Comparison of ENCODE assay signal across 20 mouse cellular contexts in the genomic region with DNA sequence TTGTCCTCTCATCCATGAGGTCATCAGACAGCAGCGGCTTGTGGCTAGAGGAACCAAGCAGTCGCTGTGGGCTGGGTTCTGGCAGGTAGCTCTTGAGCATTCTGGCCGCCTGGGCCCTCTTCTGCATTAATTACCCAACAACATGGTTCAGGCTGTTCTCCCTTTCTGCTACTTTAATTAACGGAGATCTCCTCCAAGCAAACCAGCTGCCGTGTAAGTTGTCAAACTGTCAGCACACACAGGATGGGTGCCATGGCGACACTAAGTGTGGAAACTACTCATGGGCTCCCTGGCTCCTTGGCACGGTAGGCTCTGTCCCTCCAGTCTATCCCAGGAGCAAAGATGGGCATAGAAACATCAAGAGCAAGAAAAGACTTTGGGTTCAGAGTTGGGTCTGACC. TPM values are rescaled to one million over a fixed set of nuclear protein-coding genes. Genes with fewer than 3 reads are reported as not detected.
DNase-seq lines count a peak whose midpoint lies in the region; ATAC-seq and TF ChIP-seq lines count a peak whose summit lies in the region.
"Had no signal": no experiment of that assay in that cellular context is flagged by ENCODE, and none has a peak within 500 bp of the region (broad histone marks: within the 10 kb centered on the region; RNA-seq: fewer than 3 reads in every experiment).

No protein-coding gene starts in this region.

- no peak overlapping the region for H3K27ac ChIP-seq in gastrocnemius, adult 2 months
- H3K27ac ChIP-seq in forebrain, embryonic 16.5 days (ENCODE audit: low read length) = peak overlapping the region; percentile 52
- H3K27ac ChIP-seq: heart, embryonic 10.5 days; intestine, embryonic 15.5 days; kidney, embryonic 15.5 days; limb, embryonic 15.5 days; liver, embryonic 15.5 days; macrophage; midbrain, embryonic 10.5 days; neural tube, embryonic 12.5 days; stomach, postnatal 0 days had no signal

- intact Hi-C loops in gastrocnemius, adult 2 months (cut with DNase I) = no loop called here
- intact Hi-C loops in gastrocnemius, postnatal 36 days (cut with DNase I) = no loop called here
- intact Hi-C loops in left cerebral cortex, postnatal 4 days (cut with DNase I) = no loop called here
- intact Hi-C loops in left cerebral cortex, postnatal 36 days (cut with DNase I) = no loop called here

- H3K36me3 ChIP-seq in forebrain, embryonic 16.5 days (ENCODE audit: control insufficient read depth, insufficient read depth) = no peaks in the 10 kb centered on the region
- H3K36me3 ChIP-seq: heart, embryonic 10.5 days; intestine, embryonic 15.5 days; kidney, embryonic 15.5 days; limb, embryonic 15.5 days; liver, embryonic 15.5 days; midbrain, embryonic 10.5 days; neural tube, embryonic 12.5 days had no signal

- peaks cover 6% of the 10 kb centered on the region; the same call in 1 of the 2 replicates for H3K27me3 ChIP-seq in forebrain, embryonic 16.5 days (replicated peaks; ENCODE audit: control insufficient read depth, insufficient read depth, low read length)
- H3K27me3 ChIP-seq: neural tube, embryonic 12.5 days had no signal

- WGBS in forebrain, embryonic 16.5 days = 24% methylated on average over 7 of the region's 7 CpGs

- H3K9me3 ChIP-seq in forebrain, embryonic 16.5 days (ENCODE audit: control insufficient read depth, low read length) = no peaks in the 10 kb centered on the region
- H3K9me3 ChIP-seq: heart, embryonic 10.5 days; intestine, embryonic 15.5 days; kidney, embryonic 15.5 days; limb, embryonic 15.5 days; liver, embryonic 15.5 days; midbrain, embryonic 10.5 days; neural tube, embryonic 12.5 days had no signal

- peaks cover 18% of the 10 kb centered on the region for H3K4me1 ChIP-seq in forebrain, embryonic 16.5 days (replicated peaks; ENCODE audit: control insufficient read depth, insufficient read depth, low read length)
- H3K4me1 ChIP-seq: intestine, embryonic 15.5 days; kidney, embryonic 15.5 days; liver, embryonic 15.5 days had no signal

- no peak overlapping the region for H3K9ac ChIP-seq in forebrain, embryonic 16.5 days (replicated peaks; ENCODE audit: low read depth, low read length)
- H3K9ac ChIP-seq: intestine, embryonic 15.5 days; kidney, embryonic 15.5 days; limb, embryonic 15.5 days; liver, embryonic 15.5 days; neural tube, embryonic 12.5 days had no signal

- H3K4me2 ChIP-seq in forebrain, embryonic 16.5 days (ENCODE audit: low read length) = no peak overlapping the region
- H3K4me2 ChIP-seq: intestine, embryonic 15.5 days; kidney, embryonic 15.5 days; limb, embryonic 15.5 days; liver, embryonic 15.5 days; neural tube, embryonic 12.5 days had no signal

- TF ChIP-seq CTCF in gastrocnemius, adult 2 months (IDR thresholded peaks at IDR 0.05) = no peak

- no peak overlapping the region for H3K4me3 ChIP-seq in gastrocnemius, adult 2 months
- H3K4me3 ChIP-seq in forebrain, embryonic 16.5 days (replicated peaks; ENCODE audit: low read length) = no peak overlapping the region
- H3K4me3 ChIP-seq: heart, embryonic 10.5 days; intestine, embryonic 15.5 days; kidney, embryonic 15.5 days; limb, embryonic 15.5 days; liver, embryonic 15.5 days; midbrain, embryonic 10.5 days; neural tube, embryonic 12.5 days had no signal

- ATAC-seq in forebrain, embryonic 16.5 days = peak; percentile 75; the same call in 1 of the 2 replicates
- ATAC-seq: intestine, embryonic 15.5 days had no signal

- DNase-seq in gastrocnemius, adult 2 months = peak; percentile 29
- no peak for DNase-seq in gastrocnemius, postnatal 36 days
- peak; percentile 31 for DNase-seq in left cerebral cortex, postnatal 4 days
- DNase-seq in left cerebral cortex, postnatal 36 days (ENCODE audit: low spot score in 2 of 2) = no peak
- peak; percentile 35 to 40 for DNase-seq in layer of hippocampus, postnatal 10 days (ENCODE audit: low spot score in 2 of 2)
- DNase-seq in natural killer cell, adult 2 months (ENCODE audit: low spot score in 2 of 2) = no peak
- DNase-seq: cerebellum, adult 9-10 months; gastrocnemius, postnatal 14 days; heart, postnatal 10 days; kidney, postnatal 4 days had no signal

RNA-seq across cellular contexts. Expression of gene 5730409E04Rik, which starts 29.7 kb away (rescaled TPM):
- total RNA-seq in gastrocnemius, adult 2 months (2021) = 10 to 100 TPM; 21.6 to 25.9 TPM
- 10 to 100 TPM; 18.8 to 20.1 TPM for total RNA-seq in gastrocnemius, postnatal 36 days (2021)
- total RNA-seq in left cerebral cortex, postnatal 4 days (2021) = 10 to 100 TPM; 43.0 to 46.9 TPM
- total RNA-seq in left cerebral cortex, postnatal 36 days (2021) = 10 to 100 TPM; 71.5 to 80.3 TPM
- polyA plus RNA-seq in forebrain, embryonic 16.5 days (2015; fragmentation: Nextera tagmentation; extraction: Ambion mirVana) = 3.9 and 4.6 TPM in 2 replicates
- total RNA-seq in layer of hippocampus, postnatal 10 days (2021) = 10 to 100 TPM; 57.3 to 58.1 TPM

RNA-seq across cellular contexts. Expression of gene Psmb2, which starts 38.1 kb away (rescaled TPM):
- 10 to 100 TPM; 93.2 to 98.3 TPM for total RNA-seq in gastrocnemius, adult 2 months (2021)
- total RNA-seq in gastrocnemius, postnatal 36 days (2021) = 10 to 100 TPM; 77.9 to 88.6 TPM
- 100 to 1,000 TPM; 138 to 141 TPM for total RNA-seq in left cerebral cortex, postnatal 4 days (2021)
- 100 to 1,000 TPM in 1 of 2 experiments, 10 to 100 TPM in 1; 95.5 to 100 TPM for total RNA-seq in left cerebral cortex, postnatal 36 days (2021)
- 432 and 443 TPM in 2 replicates for polyA plus RNA-seq in forebrain, embryonic 16.5 days (2015; fragmentation: Nextera tagmentation; extraction: Ambion mirVana)
- total RNA-seq in layer of hippocampus, postnatal 10 days (2021) = 100 to 1,000 TPM; 145 to 149 TPM

Comparison
In these comparisons a context has a peak if more than half of its experiments do, and no peak if none do; other contexts are left out.
1. DNase-seq: peak in gastrocnemius, adult 2 months (single experiment), left cerebral cortex, postnatal 4 days (single experiment) and layer of hippocampus, postnatal 10 days (2 of 2); none in gastrocnemius, postnatal 36 days (0 of 2), left cerebral cortex, postnatal 36 days (0 of 2) and natural killer cell, adult 2 months (0 of 2).